Mouse (Mus musculus) A20 (cell line): ENCODE results near the gene Vangl2.
"Not testable (repeated sequence)": the region's sequence is repeated elsewhere in the genome, so short reads cannot be mapped to it uniquely, and the experiment has no call there.

ENCODE experiments used
- DNase-seq: peaks from one replicate; pipeline ENCODE4 v3.0.0-alpha.2; 2011; ENCODE audit warnings: low read depth, low spot score

The Vangl2 gene

DNA sequence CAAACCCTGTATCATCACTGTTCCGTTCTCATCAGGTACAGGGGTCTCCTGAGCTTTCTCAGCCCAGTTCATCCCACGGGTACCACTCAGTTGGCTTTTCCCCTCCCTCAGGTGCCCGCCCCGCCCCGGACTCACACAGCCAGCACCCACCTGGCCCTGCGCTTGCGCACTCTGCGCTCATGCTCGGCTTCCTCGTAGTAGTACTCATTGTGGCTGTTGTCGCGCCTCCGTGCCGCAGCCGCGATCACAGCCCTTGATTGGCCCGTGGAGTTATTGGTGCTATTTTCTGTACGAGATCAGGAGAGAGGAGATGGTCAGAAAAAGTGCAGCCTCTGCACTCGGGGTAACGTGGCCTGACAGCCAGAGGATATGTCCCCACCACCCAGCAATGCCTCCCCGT, 20.5 kb downstream of the Vangl2 start:
- no peak for DNase-seq

DNA sequence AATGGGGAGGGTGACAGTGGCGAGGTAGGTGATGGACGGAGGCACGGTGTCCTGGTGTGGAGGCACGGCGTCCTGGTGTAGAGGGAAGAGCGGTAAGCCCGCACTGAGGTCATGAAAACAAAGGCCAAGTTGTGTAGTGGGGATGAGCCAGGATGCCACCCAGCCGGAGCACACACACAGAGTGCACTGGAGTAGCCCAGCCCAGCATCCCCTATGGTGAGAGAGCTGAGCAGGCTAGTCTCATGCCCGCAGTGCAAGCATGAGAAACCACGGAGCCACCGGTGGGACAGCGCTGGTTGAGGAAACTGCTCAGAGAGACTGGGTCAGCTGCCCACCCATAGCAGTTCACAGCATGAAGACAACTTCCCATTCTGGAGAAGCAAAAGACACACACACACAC, 26.6 kb downstream of the Vangl2 start:
- no peak for DNase-seq

DNA sequence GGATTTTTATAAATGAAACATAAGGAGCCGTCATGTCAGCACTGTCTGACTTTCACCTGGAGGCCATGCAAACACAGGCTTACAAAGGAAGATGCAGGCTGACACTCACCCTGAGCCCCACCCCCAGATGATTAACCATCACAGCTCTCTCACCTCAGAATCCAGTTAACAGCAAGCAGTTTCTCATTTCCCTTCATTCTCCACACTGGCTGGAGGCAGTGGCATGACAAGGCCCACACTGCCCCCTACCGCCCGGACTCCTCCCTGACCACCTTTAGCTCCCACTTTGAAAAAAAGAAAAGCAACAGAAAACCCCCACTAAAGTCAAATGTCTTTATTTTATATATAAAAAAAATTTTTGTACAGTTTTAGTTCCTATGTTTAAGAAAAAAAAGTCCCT, 27.6 kb downstream of the Vangl2 start:
- peak; percentile 85 for DNase-seq

DNA sequence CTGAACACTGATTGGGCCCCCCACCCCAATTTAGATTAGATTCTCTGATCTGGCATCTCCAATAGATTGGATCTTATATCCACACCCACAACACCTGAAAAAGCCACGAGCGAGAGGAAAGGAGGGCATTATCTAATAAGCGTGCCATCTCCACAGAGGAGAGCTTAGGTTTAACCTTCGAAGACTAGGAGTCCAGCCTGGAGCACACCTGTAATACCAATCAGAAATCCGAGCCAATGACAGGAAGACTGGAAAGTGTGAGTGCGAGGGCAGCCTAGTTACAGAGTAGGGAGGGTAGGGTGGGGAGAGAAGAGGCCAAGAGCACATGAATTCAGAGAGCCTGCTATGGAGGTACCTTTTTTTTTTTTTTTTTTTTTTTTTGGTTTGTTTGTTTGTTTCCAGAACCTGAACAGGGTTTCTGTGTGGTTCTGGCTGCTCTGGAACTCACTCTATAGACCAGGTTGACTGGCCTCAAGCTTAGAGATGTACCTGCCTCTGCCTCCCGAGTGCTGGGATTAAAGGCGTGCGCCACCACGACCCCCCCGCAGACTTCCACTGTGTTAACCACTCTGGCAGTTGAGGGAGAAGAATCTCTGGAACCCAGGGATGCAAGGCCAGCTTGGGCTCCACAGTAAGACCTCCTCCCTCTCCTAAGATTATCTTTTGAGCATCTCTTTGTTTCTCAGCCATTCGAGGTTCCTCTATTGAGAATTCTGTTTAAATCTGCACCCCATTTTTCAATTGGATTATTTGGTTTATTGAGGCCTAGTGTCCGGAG, 29.2 kb downstream of the Vangl2 start:
- no peak for DNase-seq

DNA sequence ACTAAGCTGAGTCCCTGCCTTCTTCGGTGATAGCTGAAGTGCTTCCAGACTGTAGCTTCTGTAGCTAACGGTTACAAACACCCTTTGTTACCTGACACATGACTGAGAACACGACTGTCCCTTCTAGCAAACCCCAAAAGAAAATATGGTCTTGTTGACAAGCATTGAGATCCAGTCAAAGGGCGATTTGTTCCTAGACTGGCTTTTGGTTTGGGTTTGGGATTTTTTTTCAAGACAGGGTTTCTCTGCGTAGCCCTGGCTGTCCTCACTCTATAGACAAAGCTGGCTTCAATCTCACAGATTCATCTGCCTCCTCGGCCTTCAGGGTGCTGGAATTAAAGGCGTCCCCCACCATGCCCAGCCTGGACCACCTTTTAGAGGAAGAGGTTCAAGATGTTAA, 31.5 kb downstream of the Vangl2 start:
- no peak for DNase-seq

DNA sequence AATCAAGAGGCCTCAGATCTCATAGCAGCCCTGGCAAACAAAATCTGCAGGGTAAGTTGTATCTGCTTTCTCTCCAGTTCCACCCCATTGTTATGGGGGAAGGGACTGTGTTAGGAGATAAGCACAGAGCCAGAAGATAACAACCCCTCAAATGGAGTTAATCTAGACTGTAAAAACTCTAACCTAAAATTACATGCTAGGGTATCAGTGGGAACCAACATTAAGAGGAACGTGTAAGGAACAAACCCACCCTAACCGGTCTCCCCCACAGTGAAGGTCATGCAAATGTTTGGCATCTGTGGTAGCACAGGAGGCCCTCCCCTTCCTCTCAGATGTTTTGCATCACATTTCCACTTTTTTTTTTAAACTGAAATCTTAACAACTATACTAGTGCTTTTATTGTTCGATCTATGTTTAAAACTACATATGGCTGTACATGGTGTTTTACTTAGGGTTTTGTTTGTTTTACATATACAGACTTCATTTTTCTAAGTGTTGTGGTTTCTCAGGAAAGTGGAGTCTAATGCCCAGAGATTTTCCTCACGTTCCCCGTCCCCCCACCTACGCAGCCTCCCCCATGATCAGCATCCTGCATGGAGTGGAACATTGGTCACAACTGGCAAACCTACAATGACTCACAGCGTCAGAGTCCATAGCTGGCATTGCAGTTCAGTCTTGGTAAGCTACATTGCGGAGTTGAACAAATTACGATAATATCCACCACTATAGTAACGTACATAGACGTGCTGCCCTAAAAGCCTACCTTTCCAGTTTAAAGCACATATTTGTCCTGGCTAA, 33.1 kb downstream of the Vangl2 start:
- DNase-seq: peak; percentile 19

DNA sequence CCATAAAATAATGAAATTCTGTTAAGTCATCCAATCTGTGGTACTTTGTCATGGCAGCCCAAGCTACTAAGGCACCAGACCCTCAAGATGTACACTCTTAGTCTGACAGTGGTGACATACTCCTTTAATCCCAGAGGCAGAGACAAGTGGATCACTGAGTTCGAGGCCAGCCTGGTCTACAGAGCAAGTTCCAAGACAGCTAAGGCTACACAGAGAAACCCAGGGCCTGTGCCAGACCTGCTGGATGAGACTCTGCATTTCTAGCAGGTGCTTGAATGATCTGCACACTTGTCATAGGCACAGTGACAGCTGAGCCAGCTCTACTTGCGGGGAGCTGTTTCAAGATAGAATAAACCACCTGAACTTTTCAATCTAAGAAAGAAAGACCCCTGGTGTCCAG, 33.7 kb downstream of the Vangl2 start:
- no peak for DNase-seq

DNA sequence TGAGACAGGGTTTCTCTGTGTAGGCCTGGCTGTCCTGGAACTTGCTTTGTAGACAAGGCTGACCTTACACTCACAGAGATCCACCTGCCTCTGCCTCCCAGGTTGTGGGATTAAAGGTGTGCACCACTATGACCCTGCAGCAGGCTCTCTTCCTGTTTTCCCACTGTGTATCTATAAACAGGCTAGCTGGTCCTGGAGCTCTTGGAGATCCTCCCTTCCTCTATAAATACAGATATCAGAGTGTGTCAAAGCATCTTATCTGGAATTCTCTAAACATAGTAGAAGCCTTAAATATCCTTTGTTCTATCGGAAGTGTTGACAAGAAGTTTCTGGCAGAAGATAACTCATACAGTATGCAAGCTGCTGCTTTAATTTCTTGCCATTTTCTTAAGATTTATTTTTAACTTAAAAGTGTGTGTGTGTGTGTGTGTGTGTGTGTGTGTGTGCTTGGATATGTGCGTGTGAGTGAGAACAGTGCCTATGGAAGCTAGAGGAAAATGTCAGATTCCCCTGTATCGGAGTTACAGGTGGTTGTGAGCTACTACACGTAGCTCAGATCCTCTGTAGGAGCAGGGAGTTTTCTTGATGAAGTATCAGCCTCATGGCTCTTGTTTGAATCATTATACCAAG, 35.2 kb downstream of the Vangl2 start:
- no peak for DNase-seq

DNA sequence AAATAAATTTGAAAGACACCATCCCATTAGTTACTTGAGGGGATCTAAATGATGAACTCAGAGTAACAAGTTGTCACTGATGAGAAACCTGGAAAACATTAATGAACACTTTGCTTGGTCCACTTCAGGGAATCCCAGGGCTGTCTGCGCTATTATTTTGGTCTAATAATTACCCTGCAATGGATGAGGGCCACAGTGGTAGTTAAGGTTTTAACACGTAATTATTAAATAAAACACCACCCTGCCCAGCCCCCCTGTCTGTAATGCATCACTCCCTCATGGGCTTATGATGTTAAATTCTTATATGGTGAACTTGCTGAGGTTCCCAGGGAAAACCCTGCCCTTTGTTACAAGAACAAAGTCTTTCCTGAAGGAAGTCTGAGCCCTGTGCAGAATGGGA, 36.4 kb downstream of the Vangl2 start:
- DNase-seq: no peak

DNA sequence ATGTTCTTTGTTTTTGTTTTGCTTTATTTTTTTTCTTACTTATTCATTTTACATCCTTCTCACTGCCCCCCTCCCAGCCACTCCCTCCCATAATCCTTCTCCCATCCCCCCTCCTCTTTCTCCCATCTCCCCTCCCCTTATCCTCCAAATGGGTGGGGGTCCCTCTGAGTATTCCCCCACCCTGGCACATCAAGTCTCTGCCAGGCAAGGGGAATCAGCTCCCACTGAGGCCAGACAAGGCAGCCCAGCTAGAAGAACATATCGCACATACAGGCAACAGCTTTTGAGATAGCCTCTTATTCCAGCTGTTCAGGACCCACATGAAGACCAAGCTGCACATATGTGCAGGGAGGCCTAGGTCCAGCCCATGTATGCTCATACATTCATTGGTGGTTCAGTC, 44.1 kb downstream of the Vangl2 start:
- no peak for DNase-seq

DNA sequence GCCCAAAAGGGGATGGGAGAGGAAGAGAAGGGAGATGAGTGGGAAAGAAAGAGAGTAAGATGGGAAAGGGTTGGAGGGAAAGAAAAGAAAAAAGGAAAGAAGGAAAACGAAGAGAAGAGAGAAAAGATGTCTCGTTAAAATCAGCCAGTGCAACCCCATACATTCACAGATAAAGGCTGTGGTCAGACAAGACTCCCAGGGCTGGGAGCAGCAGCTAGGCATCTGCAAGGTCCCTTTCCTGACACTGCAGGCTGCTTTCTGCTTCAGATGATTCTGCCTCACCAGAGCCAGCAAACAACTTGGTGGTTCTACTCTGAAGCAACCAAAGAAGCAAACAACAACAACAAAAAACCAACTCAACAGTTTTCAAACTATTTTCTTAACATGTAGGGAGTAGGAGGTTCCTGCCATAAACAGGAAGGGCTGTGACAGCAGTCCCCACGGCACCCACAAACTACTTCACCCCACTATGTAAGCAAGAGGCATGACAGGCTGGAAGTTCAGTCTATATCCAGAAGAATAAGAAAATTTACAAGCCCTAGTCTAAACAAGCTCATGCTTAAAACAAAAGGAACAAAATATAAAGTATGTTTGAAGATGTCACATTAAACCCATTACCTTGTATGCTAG, 44.8 kb downstream of the Vangl2 start:
- DNase-seq: no peak

DNA sequence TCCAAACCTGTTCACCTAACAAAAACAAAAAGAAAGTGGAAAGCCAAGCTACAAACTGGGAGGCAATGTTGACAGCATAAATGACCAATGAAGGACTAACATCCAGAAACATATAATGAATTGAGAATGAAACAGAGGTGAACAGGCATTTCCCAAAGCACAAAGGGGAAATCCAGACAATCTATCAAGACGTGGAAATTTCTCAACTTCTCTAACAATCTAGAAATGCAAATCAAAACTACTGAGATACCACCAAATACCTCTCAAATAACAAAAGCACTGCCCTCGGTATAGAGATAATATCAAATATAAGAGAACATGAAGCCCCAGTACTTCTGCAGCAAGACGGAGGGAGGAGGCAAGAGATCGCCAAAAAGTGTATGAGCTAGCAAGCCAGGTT, 45.5 kb downstream of the Vangl2 start:
- DNase-seq: no peak

DNA sequence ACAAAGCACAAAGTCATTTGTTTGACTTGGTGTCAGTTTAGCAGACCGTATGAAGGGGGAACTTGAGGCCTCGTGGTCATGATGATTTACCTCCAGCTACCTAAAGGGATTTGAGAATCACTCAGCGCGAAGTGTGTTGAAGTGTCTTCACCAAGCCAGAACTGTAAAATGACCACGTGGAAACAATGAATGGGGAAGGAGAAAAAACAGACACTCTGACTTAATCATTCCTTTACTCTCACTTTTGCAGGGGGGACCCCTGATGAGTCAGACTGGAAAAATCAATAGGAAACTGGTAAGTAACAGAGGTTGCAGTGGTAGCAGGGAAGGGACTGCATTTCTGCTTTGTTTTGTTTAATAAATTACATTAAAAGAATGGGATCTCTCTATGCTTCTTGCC, 46.1 kb downstream of the Vangl2 start:
- peak; percentile 58 for DNase-seq

DNA sequence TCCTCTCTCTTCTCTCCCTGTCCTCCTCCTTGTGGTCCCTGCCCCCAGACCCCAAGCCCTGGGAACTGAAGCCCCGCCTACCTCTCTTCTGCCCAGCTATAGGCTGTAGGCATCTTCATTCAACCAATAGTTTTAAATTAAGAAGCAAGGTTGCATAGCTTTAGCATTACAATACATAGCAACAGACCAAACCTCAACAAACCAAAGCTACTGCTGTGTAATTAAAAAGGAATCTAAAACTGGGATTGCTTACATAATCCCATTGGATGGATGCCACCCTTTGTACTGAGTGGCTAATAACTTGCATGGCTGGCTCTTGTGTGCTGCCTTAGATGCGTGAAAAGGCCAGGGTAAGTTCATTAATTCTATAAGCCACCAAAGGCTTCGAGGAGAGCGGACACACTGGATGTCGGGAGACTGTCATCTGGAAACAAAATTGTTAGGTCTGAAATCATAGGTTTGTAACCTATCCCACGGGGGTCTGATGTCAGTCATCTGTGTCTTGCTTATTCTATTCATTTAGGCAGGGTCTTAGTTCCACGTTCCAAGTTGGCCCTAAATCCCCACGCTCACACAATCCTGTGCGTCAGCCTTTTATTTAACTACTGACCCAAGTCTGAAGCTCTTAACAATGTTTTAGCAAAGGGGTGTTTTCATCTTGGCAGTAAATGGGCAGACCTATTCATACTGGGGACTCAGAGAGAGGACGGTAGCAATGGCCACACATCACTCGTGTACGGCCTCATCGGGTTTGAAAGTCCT, 48.1 kb downstream of the Vangl2 start:
- DNase-seq: no peak

DNA sequence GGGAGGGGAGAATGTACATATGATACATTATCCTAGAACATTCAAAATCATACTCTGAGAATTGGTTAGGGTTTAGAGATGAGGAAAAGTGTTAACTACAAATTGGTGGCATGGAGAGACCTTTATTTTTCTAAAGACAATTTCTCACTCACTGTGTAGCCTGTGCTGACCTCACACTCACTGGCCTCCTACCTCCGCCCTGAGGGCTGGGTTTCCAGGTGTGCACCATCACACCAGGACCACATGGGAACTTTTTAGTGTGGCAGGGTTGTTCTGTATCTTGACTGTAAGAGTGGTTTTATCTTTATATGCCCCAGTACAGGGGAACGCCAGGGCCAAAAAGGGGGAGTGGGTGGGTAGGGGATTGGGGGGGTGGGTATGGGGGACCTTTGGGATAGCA, 50.4 kb downstream of the Vangl2 start:
- DNase-seq: no peak

DNA sequence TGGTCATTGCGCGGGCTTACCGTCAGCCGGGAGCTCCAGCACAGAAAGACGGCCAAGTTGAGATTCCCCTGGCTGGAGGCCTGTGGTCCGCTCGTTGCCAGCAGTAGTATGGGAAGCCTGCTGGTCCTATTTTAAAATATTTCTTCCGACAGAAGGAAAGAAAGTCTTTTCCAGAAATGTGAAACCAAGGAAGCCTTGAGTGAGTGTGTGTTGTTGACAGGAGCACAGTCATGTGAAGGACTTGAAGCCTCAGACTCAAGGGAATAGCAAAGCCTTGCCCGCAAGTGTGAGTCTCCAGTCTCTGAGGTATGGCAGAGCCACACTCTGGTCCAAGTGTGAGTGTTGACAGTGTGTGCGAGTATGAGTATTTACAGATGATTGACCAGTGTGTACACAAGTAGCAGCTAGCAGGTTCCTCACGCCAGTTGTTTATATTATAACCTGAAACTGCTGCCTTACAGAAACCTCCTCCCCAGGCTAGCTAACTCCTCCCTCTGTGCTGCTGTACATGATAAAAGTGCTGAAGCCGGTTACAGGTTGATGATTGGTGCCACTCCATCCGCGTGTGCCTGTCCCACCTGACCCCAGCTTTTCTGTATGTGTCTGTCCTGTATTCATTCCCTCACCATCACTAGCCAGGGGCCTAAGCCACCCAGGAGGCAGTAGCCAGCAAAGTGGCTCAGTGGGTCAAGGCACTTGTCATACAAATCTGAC, 51.3 kb downstream of the Vangl2 start:
- DNase-seq: no peak

DNA sequence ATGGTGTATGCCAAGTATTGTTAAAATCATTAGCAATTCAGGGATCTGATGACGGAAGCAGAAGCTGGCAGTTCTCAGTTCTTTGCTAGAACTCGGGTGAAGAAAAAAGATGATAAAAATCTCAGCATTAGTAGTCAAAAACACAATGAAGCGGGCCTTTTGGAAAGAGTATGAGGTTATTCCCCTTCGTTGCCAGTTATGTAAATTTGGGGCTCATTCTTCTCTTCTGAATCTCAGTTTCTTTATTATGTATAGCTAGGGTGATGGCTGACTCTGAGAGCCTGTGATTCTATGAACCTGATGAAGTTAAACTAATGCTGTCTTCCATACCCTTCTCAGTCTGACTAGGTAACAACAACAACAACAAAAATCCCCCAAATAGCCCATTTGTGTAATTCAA, 52.4 kb downstream of the Vangl2 start:
- DNase-seq: peak; percentile 50

DNA sequence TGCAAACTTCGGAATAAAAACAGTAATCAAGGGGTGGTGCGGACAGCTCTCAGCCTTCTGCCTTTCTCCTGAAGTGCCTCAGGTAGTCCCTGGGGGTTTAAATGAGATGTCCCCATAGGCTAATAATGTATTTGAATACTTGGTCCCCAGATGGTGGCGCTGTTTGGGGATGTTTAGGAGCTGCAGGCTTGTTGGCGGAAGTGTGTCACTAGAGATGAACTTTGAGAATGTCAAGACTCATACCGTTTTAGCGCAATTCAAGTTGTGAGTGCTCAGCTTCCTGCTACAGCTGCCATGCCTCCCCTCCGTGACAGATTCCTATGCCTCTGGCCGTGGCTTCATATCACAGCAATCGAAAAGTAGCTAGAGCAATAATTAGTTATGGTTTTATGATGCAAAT, 52.9 kb downstream of the Vangl2 start:
- DNase-seq: peak; percentile 44

DNA sequence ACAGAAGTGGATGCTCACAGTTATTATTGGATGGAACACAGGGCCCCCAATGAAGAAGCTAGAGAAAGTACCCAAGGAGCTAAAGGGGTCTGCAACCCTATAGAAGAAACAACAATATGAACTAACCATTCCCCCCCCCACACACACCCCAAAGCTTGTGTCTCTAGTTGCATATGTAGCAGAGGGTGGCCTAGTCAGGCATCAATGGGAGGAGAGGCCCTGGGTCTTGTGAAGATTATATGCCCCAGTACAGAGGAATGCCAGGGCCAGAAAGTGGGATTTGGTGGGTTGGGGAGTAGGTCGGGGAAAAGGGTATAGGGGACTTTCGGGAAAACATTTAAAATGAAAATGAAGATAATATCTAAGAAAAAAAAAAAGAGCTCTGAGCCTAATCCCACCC, 53.9 kb downstream of the Vangl2 start:
- DNase-seq: not testable (repeated sequence)

DNA sequence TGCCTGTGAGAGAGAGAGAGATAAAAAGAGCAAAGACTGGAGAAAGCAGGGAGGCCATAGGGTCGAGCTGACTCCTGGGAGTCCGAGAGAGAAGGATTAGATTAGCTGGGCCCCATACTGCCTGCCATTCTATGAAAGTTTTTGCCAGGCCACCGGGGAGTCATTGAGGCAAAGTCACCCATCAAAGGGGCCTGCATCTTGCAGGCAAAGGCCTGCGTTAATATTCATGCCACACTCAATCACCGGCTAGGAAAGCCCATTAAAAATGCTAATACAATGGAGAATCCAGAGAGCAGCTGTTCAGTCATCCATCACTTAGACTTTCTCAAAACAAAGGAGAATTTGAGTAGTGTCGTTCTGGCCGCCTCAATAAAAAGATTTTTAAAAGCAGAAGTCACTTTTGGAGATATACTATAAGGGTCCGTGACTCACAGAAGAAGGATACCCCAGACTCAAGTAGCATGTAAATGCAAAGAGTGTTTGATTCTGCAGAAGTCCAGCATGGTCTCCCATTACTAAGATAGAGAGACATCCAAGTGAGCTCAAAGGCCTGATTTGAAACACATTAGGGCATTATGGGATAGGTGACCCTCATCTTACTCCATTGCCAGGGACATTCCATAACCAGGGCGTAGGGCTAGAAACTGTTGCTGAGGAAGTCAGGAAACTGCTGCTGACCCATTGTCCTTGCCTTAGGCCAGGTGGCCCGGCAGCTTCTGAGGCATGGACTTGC, 57.2 kb downstream of the Vangl2 start:
- DNase-seq: no peak
